Mouse (Mus musculus): Measurements from ENCODE around the gene 1700037H04Rik. TPM values are rescaled to one million over a fixed set of nuclear protein-coding genes. Genes with fewer than 3 reads are reported as not detected.
A peak's percentile ranks its signal among the peaks of the same experiment; 100 is the strongest.

1700037H04Rik gene
- total RNA-seq, 2 experiments from 2014 or later: 42.1 to 47.4 TPM

DNA sequence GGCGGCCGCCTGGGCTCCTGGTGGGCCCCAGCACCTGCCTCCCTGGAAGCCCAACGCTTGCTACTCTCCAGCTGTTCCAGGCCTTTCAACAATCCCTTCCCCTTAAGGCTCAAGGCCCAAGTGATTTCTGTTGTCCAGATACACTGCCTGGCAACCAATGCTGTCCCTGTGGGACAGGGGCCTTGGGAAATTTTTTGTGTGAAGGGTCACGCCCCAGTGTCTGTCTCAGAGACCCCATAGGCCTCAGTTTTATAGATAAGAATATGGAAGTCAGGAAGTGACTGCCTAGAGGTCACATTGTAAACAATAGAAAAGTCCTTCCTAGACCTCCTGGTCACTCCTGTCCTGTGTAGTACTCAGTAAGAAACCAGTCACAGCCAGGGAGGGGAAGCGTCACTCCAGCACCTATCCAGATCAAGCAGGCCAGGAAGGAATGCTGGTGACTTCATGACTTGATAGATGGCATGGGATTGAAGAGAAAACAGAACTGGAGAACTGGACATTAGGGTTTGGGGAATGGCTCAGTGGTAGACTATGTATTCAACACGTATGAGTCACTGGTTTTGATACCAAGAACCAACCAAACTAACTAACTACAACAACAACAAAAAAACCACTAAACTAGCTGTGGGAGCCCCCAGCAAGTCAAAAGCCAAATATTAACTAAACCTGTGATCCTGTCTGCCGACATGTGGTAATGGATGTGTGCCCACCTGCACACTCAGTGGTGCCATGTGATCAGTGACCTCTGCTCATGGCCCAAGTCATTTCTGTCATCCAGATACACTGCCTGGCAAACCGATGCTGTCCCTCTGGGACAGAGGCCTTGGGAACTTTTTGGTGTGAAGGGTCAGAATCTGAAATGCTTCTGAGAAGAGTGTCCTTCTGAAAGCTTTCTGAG lies 11.3 kb downstream of the 1700037H04Rik start:
- DNase-seq (ENCODE audit: low spot score in 2 of 2): no peak

DNA sequence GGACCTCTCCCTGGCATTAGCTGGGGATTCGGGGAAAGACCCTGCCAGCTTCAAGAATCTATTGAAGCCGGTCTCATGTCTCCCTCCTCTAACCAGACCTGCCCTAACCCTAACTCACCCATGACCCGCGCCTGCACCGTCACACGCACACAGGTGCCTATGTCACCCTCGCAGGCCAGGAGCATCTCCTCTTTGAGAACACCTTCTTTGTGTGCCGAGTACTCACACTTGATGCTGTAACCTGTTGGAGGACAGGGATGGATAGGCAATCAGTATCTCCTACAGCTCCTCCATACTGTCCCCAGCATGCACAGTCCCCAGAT lies 12.9 kb downstream of the 1700037H04Rik start:
- no peak for DNase-seq (ENCODE audit: low spot score in 2 of 2)

DNA sequence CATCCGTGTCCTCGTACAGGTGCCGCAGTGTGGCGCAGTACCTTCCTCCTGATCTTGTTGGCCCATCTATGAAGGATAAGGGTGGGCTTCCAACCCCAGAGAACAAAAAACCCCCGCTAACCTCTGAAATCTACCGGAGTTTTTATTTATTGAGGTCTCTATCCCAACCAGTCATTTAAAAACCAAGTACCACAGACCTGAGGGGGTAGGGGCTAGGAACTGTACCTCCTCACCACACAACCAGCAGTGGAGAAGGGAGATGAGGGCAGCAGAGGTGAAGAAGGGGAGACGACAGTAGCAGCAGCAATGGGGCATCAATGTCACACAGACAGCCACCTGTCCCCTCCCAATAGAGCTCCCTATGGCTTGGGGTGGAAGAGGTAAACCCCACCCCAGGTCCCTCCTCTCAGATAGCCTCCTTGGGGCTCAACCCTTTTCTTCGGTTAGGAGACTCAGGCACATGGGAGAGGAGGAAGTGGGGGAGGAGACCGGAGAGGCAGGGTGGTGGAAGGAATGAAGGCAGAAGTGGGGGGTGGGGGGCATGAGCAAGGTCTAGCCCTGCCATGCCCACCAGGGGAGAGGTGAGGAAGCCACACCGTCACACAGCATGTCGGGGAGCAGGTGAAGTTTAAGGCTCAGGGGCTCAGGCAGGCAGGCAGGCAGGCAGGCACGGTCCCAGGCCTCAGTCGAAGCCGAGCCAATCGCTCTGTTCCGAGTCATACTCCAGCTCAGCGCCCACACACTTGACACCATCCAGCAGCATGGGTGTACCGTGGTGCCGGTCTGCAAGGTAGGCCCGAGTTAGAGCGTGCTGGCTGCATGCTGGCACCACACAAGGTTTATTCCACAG lies 13.5 kb downstream of the 1700037H04Rik start:
- DNase-seq (ENCODE audit: low spot score in 2 of 2): no peak

DNA sequence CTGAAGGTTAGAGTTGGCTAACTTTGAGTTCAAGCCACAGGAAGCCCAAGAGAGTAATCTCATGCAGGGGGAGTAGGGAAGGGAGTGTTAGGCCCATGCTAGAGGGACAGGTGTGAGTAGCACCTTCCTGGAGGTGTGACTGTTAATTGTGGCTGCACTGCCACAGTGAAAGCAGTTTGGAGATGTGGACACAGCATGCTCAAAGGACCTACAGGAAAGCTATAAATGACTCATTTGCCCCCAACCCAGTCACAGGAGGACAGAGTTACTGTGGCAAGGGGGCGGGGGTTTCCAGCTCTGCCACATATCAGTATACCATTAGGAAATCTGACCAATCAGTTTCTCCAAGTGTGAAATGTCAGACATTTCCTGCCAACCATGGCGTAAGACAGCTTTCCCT lies 14.3 kb downstream of the 1700037H04Rik start:
- no peak for DNase-seq (ENCODE audit: low spot score in 2 of 2)

DNA sequence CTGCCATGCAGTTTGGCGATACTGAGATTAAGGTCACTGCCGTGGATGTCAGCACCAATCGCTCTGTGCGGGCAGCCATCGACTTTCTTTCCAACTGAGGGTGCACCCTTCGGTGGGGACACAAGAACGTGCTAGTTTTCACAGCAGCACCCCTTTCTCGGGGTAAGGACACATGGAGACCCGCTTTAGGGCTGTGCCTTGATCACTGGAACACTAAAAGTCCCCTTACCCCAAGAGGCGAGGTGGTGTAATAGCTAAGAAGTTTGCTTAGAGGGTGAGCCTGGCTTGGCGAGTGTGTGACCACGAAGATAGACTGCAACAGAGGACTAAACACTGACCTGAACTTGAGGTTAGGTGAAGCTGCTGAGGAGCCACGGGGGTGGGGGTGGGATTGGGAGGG lies 14.8 kb downstream of the 1700037H04Rik start:
- no peak for DNase-seq (ENCODE audit: low spot score in 2 of 2)

DNA sequence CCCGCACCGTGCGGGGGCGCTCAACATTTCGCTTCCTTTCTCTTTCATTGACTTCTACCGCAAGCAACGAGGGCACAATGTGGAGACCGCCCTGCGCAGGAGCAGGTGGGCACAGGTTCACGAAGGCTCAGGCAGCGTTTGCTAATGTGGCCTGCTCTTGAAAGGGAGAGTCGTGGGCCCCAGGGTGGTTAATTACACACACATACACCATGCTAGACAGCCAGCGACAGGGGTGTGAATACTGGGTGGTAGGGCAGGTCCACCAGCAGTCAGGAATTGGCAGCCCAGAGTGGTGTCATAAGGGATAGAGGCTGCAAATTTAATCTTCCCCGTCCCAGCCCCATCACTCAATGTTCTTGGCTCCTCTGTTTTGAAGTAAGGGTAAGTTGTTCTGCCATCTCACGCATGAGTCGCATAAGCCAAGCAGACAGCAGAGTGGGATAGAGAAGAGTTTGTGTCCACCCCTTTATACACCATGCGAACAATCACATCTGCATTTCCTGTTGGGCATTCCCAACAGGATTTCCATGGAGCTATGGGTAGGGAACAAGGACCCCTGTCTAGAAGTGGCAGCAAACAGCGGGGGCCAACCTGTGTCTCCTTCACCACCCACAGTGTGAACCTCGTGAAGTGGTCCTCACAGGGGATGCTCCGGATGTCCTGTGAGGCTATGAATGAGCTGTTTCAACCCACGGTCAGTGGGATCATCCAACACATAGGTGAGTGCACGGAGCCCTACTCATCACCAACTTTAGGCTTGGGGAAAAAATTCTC lies 16.7 kb downstream of the 1700037H04Rik start:
- no peak for DNase-seq (ENCODE audit: low spot score in 2 of 2)

DNA sequence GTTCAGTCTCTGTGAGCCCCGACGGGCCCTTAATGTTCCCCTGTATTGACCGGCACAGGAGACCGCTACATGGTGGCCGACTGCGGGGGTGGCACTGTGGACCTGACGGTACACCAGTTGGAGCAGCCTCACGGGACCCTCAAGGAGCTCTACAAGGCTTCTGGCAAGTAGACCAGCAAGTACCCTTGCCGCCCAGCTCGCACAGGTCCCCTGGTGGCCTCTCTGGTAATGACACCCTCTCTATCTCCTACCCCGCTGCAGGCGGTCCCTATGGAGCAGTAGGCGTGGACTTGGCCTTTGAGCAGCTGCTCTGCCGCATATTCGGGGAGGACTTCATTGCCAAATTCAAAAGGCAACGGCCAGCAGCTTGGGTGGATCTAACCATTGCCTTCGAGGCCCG lies 17.3 kb downstream of the 1700037H04Rik start:
- peak; percentile 51 to 57 for DNase-seq (ENCODE audit: low spot score in 2 of 2)

DNA sequence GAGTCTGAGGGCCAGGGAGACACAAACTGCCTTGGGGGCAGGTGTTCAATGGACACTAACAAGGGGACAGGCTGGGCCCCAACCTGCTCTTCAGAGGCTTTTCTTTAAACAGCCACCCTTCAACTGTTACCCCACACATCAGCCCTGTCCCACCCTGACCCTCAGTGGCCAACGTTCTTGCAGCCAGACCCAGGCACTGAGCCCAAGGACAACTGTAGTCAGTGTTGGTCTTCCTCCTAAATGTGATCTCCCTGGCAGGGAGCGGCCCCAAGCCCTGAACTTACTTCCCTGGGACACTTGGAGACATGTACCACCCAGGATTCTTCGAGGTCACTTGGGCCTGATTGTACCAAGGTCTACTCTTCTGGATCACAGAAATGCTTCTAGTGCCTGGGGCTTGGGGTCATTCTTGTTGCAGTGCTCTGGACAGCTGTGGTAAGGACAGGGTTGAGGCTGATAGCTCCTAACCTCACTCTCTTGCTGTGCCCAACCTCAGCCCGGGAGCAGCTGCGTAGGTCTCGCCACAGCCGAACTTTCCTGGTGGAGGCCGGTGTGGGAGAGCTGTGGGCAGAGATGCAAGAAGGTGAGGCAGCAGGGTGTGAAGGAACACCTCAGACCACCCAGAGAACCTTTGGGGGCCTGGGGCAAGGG lies 18.4 kb downstream of the 1700037H04Rik start:
- DNase-seq (ENCODE audit: low spot score in 2 of 2): no peak

DNA sequence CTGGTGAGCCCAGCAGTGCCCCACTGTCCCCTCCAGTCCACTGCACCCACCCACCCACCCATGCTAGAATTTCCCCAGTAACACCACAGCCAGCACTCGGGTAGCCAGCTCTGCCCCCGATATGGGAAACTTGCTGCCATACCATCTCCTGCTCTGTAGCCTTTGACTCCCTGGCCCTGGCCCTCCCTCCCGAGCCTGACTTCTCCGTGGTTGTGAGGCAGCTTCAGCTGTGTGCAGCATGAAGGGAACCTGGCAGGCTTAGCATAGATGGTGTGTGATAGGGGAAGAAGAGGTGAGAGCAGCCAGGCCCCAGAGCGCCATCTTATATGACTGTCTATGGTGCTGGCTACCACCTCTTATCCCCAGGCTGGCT lies 19.4 kb downstream of the 1700037H04Rik start:
- no peak for DNase-seq (ENCODE audit: low spot score in 2 of 2)

DNA sequence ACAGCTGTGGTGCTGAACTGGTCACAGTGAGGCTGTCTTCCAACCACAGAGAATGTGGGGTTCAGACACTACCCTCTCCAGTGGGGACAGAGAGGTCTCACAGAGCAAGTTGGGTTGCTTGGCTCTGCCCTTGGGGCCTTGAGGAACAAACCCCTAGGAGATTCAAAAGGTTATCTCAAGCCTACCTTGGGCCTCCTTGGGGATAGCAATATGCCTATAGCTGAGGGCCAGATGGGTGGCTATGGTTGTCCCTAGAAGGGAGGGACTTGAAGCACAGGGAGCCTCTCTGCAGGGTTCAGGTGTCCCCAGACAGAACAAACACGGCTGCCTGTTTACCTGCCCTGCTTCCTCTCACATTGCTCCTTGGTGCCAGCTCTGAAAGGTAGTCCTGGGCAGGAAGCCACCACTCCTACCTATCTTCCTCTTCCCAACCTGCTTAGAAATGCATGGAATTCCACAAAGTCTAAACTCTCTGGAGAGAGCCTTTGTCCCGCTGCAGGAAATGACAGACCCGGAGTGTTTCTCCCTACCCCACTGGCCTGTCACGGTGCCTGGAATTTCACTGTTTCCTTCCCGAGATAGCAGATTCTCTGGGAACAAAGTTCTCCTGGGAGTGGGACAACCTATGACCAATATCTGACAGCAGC lies 19.9 kb downstream of the 1700037H04Rik start:
- DNase-seq (ENCODE audit: low spot score in 2 of 2): no peak

DNA sequence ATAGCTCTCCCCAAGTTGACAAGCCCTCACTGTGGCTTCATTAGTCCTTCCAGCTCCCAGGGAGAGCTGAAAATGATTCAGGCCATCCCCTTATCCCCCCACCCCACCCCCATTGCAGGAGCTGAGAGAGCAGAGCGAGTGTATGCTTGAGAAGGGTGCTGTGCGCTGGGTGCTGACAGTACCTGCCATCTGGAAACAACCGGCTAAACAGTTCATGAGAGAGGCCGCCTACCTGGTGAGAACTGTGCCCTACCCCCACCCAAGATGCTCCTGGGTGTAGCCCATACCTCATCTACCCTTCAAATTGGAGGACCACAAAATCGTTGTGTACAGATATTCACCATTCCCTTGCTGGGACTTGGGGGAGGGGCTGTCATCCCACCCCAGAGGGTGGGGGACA lies 20.6 kb downstream of the 1700037H04Rik start:
- no peak for DNase-seq (ENCODE audit: low spot score in 2 of 2)

DNA sequence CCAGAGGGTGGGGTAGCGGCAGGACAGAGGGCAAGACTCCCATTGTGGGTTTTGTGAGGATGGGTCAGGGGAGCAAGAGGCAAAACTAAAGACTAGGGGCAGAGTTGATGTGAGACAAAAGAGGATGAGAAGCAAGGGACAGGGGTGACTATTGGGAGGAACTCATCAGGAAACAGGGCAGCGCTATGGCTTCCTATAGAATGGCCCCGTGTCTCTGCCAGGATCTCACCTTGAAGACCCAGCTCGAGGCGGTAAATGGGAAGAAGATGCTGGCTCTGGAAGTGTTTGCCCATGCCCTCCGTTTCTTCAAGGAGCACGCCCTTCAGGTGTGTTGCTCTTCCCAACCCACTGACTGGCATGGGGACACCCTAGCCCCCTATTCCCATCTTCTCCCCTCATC lies 21.1 kb downstream of the 1700037H04Rik start:
- DNase-seq (ENCODE audit: low spot score in 2 of 2): no peak

DNA sequence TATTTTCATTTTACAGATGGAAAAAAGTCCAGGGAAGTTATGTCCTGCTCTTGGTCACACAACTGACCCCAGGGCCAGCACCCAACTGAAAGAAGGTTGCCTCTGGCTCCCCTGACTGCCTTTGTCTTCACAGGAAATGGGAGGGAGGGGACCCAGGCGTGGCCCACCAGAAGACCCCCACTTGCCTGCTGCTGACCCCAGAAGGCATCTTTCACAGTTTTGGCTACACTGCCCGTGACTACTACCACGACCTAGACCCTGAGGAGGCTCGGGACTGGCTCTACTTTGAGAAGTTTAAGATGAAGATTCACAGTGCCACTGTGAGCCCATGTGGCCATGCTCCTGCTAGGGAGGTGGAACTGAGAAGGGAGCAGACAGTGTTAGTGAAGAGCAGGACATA lies 21.6 kb downstream of the 1700037H04Rik start:
- DNase-seq (ENCODE audit: low spot score in 2 of 2): no peak

DNA sequence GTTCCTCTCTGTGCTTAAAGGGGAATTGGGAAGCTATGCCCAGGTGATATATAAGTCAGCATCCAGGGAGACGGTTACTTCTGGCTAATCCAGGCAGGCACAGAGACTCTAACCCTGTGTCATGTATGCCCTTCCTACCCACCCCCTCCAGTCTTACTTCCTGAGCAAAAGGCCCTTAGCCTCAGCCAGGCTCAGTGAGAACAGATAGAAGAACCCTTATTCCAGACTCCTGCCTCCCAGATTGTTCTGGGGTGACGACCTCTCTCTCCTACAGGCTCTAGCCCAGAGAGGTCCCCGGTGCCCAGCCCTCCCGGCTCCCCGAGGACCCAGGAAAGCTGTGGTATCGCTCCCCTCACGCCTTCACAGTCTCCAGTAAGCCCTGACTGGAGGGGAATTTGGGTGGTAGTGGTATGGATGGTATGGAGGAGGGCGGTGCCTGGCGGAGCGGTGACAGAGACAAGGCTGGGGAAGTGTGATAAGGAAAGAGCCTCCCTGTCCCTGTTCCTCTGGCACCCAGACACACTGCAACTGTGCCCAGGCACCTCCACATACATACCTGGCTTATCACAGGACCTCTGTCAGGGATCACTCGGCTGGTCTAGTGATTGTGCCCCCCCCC lies 24.3 kb downstream of the 1700037H04Rik start:
- peak in 1 of 2 experiments; percentile 2 for DNase-seq (ENCODE audit: low spot score in 2 of 2)

DNA sequence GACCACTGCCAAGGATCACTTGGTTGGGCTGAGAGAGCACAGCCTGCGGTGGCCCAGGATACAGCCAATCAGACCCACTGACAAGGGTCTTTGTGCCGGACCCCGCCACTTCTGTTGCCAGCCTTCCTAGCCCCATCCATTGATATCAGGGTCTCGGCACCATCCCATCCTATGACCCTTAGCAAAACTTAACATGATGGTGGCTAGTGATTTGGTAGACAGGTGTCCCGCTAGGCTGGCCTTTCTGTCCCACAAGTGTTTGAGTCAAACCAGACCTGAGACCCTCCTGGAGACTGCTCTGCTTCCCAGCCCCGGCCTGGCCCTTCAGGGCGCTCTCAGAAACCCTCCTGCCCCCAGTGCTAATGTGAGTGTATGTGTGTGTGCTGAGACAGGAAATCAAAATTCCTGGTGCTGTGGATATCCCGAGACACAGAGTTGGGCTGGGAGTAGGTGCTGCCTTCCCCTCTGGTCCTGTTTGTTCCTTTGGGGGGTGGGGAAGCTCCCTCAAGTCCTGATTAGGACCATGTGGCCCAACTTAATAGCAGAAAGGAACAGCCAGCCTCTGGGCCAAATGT lies 25.0 kb downstream of the 1700037H04Rik start:
- DNase-seq (ENCODE audit: low spot score in 2 of 2): no peak

DNA sequence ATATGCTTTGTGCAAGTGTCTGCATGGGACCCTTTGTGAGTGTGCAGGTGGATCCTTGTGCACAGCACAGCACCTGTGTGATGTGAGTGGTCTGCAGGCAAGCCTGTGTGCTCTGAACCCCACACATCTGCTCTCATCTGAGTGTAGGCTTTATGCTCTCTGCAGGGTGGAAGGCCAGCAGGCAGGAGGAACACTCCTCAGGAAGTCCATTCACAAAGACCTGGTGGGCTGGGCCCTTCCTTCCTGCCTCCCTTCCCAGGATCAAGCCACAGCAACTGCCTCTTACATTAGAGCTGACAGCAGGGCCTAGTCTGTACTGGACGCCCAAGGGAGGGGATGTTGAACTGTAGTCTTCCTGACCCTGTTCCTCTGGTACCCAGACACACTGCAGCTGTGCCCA lies 25.5 kb downstream of the 1700037H04Rik start:
- DNase-seq (ENCODE audit: low spot score in 2 of 2): peak in 1 of 2 experiments; percentile 6

DNA sequence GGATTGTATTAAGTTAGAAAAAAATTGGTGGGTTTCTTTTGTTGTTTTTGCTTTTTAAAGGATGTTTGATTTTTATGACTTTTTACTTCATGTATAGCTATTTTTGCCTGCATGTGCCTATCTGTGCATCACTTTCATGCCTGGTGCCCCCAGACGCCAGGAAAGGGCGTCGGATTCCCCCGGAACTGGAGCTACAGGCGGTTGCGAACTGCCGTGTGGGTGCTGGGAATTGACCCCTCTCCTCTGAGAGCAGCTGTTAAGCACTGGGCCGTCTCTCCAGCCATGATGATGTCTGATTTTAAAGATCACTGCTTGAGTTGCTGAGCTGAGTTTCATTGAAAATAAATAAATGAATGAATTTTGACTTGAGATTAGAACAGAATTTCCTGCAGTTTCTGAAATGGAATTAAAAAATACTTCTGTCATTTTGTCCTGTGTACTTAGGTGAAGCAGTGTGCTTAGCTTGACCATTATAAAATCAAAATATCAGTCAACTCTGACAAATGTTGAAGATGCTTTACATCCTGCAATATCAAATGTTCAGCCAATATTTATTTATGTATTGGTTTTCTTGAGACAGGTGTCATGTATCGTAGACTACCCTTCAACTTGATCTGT lies 26.8 kb downstream of the 1700037H04Rik start, which contains the start of gene Gm11037:
Gm11037 (plus strand) TSS at position 568 of the 618 bp plus-strand sequence.
- DNase-seq (ENCODE audit: low spot score in 2 of 2): no peak

DNA sequence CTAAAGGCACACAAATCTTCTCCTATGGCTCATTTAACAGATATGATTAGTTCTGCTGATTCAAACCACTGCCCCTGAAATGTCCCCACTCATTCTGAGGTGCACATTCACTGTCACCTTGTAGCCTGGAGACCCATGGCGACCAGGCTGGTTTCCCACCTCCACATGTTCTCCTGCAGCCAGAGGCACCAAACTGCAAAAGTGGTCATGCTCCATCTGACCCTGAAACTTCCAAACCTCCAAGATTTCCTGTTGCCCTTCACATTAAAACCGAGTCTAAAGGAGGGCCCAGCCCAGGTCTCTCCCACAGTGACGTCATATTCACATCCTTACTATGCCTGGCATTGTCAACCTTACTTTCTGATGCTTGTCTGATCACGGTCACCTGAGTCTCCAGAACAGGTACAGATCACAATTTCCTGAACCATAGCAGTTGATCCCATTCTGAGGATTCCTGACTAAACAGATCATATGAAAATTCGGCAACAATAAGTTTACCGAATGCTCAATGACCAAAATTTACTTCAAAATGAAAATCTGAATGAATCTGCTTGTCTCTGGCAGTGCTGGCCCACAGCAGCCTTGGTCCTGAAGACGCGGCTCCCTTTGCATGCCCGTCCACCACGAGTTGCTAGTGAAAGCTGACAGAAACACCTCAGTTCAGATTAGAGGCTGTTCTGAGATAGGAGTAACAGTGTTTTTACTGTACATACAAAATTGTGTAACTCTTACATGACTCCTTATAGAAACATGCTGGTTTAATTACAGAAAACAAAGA lies 27.6 kb downstream of the 1700037H04Rik start:
- no peak for DNase-seq (ENCODE audit: low spot score in 2 of 2)
